Mouse (Mus musculus) gonadal fat pad, adult 2 months (tissue): Measurements from ENCODE around the gene Dck. TPM values are rescaled to one million over a fixed set of nuclear protein-coding genes. Genes with fewer than 3 reads are reported as not detected.
"Not testable (repeated sequence)": the region's sequence is repeated elsewhere in the genome, so short reads cannot be mapped to it uniquely, and the experiment has no call there.

Source experiments
- DNase-seq: peaks from one replicate; pipeline ENCODE4 v3.0.0-alpha.2; 2012; ENCODE audit warnings: low read depth
- polyA plus RNA-seq: library from polyadenylated mRNA; depleted of rRNA; stranded (reverse); fragments of >200 nt; gene quantifications from 2 replicates; pipeline ENCODE4 v1.2.3, GENCODE M21; 2012; rRNA removed

The Dck gene
- 3.0 and 3.7 TPM in 2 replicates for polyA plus RNA-seq

DNA sequence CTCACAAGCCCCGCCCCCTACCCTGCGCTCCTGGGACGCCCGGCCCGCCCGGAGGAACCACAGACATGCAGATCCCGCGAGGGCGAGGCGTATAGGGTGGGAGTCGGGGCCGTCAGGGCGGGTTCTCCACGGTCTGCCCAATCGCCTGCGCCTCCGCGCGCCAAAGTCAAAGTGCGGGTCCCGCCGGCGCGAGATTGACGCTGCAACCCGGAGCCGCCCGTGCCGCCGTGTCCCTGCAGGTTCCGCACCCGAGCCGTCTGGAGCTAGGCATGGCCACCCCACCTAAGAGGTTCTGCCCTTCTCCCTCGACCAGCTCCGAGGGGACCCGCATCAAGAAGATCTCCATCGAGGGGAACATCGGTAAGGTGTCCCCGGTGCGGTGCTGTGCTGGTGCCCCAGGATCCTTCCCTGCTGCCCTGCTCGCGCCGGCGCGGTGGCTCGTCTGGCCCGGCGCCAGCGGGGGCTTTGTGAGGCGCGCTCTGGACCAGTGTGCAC, at the start of gene Dck:
TSS of gene Dck (plus strand) at position 10 of the 495 bp plus-strand sequence.
- DNase-seq: no peak

DNA sequence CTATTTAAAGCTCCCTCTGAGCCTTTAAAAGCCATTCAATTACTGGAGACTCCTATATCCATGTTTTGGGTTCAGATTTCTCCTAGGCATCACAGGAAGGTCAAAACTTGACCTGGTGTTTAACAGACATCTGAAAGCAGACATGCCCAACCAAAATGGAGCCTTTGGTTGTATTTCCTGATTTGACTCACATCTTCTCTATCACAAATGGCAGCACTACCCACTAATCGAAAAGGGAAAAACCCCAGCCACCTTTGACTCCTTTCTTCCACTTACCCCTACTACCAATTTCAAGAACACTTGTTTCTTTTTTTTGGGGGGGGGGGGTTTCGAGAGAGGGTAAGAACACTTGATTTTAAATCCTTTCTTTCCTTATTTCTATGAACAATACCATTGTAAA, 47.8 kb upstream of the Dck start:
- no peak for DNase-seq

DNA sequence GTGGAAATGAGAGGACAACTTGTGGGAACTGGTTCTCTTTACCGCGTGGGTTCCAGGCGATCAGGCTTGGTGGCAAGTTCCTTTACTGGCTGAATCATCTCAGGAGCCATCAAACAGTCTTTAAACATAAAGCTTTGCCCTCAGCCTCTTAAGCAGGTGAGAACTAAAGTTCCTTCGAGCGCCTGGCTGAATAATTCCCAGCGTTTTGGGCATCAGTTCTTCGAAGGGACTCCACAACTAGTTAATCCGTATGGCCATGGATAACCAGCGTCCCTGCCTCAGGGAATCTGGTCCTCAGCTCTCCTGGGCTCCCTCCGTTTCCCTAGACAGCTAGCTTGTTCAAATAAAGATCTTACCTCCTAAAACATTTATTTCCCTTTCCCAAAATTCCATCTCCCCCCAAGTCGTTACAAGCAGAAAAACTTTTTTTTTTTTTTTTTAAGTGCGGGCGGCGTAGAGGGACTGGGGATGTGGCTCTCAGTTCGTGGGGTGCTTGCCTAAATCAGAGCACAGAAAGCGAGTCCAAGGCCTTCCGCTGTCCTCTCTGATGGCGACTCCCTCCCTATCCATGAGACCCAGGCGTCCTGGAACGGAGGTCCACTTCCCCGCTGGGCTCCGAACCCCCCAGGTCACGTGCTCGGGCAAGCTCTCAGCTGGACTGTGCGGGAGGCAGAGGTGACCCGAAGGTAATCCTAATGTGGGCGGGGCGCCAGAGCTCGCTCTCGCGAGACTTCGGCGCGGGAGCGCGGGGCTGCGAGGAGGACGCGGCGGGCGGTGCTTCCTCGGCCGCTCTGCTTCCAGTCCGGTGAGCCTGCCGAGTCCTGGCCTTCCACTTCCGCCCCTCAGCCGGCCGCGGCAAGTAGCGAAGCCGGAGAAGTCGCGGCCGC, 44.4 kb upstream of the Dck start, which contains the start of gene Mob1b:
TSS of gene Mob1b (plus strand) at position 740 of the 887 bp plus-strand sequence.
- peak; percentile 46 for DNase-seq

DNA sequence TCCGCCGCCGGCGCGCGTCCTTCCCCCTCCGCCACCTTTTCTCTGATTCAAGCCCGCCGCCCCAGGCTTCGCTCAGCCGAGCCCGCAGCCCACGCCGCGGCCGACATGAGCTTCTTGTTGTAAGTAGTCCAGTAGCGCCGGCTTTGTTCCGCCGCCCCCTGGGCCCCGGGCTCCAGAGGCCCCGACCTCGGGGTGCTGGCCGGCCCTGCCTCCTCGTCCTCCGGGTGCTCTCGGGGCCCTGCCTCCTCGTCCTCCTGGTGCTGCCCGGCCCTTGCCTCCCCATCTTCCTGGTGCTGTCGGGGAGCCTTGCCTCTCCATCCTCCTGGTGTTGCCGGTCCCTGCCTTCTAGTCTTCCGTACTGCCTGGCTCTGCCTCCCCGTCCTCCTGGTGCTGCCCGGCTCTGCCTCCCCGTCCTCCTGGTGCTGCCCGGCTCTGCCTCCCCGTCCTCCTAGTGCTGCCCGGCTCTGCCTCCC, 43.8 kb upstream of the Dck start:
- DNase-seq: no peak

DNA sequence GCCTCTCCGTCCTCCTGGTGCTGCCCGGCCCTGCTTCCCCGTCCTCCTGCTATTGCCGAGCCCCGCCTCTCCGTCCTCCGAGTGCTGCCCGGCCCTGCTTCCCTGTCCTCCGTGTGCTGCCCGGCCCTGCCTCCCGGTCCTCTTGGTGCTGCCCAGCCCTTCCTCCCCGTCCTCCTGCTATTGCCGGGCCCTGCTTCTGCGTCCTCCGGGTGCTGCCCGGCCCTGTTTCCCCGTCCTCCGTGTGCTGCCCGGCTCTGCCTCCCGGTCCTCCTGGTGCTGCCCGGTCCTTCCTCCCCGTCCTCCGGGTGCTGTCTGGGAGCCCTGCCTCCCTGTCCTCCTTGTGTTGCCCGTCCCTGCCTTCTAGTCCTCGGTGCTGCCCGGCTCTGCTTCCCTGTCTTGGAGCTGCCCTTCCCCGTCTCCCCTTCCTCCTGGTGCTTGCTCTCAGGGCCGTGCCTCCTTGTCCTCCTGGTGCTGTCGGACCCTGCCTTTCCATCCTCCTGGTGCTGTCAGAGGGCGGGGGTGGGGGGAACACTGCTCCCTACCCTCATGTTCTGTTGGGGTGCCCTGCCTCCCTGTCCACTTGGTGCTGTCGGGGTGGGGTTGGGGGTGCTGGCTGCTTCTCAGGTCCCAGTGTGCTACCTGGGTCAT, 43.1 kb upstream of the Dck start:
- DNase-seq: no peak

DNA sequence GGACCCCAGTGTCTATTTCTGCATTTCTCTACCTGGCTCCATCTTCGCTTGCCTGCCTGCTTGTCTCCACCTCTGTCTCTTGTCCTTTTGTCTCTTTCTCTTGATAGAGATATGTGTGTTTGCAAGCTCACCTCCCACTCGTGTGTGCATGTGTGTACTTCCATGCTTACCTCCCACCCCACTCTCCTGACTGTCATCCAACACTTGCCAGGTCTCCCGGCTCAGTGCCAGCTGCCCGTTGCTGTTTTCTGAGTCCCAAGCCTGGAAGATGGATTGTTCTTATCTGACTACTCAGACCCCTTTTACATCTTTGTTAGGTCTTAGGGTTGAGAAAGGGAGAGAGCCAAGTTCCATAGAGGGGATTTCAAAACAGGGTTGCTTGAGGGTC, 42.6 kb upstream of the Dck start:
- no peak for DNase-seq

DNA sequence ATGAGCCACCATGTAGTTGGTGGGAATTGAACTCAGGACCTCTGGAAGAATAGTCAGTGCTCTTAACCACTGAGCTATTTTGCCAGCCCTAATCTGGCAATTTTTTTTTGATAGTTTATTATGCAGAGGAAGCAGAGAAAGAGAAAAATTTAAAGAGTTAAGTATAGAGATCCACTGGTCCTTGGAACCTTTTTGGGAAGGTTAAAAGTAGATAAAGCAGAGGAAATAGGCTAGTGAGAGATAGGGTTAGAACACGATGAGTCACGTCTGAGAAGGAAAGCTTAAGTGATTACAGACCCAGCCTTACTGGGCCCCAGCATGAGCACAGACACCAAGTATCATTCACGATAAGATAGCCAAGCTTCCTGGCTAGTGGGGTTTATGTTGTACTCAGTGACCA, 40.8 kb upstream of the Dck start:
- no peak for DNase-seq

DNA sequence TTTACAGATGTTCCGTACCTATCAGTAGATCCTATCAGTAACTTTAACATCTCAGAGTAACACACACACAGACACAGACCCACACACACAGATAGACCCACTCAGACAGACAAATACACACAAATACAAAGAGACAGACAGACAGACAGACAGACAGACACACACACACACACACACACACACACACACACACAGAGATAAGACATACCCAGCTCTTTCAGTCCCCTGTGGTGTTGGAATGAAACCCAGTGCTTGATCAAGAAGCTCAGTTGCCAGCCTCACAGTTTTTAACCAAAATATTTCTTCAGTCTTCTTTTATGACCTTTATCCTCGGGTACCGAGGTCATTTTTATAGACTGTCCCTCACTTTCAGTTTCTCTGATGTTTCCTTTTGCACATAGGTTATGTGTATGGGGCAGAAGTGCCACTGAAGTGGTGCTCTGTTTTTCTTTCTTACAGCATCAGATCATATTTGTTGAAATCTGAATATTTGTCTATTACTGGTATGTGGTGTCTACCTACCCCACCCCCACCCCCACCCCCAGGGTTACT, 37.1 kb upstream of the Dck start:
- no peak for DNase-seq

DNA sequence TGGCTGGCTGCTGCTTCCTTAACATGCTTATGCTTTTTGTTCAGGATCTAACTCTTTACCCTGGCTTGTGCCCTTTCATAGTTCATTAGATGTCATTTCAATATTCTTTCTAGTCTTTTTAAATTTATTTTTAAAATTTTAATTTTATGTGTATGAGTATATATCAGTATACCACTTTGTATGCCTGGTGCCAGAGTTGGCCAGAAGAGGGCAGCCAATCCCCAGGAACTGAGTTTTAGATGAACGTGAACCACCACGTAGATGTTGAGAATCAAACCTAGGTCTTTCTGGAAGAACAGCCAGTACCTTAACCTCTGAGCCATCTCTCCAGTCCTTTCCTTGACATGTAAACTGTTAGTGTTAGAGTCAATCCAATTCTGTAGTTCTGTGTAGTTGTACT, 30.0 kb upstream of the Dck start:
- no peak for DNase-seq

DNA sequence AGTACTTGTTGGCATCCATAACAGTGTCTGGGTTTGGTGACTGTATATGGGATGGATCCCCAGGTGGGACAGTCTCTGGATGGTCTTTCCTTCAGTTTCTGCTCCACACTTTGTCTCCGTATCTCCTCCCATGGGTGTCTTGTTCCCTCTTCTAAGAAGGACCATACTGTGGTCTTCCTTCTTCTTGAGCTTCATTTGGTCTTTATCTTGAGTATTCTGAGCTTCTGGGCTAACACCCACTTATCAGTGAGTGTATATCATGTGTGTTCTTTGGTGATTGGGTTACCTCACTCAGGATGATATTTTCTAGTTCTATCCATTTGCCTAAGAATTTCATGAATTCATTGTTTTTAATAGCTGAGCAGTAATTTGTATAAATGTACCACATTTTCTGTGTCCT, 23.7 kb upstream of the Dck start:
- not testable (repeated sequence) for DNase-seq

DNA sequence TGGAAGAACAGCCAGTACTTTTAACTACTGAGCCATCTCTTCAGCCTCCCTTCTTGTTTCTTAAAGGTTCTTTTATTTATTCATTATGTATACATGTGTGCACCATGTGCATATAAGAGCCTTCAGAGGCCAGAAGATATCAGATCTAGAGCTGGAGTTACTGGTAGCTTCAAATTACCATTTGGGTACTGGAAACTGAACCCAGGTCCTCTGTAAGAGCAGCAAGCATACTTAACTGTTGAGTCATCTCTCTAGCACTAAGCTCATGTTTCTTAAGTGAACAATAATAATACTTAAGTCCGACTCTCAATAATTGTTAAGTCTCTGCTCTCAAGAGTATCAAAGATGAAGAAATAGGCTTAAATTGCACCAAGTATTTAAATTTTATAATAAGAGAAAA, 17.0 kb upstream of the Dck start:
- DNase-seq: no peak

DNA sequence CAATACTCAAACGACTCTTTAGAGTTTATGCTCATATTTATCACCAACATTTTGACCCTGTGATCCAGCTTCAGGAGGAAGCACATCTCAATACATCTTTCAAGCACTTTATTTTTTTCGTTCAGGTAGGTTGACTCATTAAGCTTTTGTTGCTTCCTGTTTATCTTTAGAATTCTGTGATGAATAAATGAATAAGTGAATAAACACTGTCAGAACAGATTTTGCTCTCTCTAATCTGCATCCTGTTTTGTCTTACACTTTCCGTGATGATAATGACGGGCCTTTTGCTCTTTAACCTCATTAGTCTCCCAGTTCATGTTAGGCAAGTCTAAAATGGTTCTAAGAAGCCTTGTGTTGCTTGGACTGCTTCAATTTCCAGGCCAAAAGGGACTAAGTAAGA, 11.6 kb upstream of the Dck start:
- no peak for DNase-seq

DNA sequence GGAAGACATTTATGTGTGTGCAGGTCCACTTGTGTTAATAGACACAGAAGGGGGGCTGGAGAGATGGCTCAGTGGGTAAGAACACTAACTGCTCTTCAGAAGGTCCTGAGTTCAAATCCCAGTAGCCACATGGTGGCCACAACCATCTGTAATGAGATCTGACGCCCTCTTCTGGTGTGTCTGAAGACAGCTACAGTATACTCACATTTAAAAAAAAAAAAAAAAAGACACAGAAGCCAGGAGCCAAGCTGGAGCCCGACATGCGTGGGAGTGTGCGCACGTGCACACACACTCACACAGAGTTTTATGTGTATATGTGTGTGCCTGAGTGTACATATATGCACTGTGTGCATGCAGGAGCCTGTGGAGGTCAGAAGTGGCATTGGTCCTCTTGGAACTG, 2.2 kb upstream of the Dck start:
- no peak for DNase-seq

DNA sequence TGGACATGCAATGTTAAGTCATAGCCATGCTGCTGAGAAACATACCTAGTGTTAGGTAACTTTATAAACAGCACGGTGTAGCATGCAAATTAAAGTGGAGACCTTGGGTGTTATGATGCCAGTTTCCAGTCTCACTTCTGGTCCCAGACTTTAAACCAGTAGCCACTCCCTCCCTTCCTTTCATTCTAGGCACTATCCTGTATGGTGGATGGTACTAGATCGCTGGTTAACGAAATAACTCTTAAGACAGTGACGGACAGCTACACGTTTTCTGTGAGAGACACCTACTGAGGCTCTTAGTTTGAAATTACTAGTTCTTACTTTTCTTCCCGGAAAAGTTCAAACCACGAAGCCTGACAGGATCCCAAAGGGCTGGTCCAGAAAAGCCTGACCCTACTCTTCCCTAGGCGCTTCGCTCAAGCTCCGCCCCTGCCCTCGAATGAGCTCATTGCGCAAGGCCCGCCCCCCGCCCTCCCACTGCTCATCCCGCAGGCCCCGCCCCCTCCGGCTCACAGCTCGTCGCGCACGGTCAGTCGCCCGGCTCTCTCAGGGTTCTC, 288 bp upstream of the Dck start:
- peak; percentile 44 for DNase-seq

DNA sequence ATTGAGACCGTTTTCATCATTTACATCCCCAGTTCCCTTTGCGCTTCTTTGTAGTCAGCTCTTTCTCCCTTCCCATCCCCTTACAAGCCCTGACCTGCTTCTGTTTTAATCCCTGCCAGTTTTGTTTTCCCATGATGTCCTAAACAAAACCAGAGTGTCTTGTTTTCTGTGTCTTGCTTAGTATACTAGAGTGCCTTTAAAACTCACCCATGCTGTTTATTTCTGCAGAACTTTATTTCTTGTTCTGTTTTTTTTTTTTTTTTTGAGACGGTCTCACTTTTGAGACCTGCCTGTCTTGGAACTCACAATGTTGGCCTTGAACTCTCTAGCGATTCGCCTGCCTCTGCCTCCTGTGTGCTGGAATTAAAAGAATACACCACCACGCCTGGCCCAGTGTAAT, 791 bp downstream of the Dck start:
- no peak for DNase-seq

DNA sequence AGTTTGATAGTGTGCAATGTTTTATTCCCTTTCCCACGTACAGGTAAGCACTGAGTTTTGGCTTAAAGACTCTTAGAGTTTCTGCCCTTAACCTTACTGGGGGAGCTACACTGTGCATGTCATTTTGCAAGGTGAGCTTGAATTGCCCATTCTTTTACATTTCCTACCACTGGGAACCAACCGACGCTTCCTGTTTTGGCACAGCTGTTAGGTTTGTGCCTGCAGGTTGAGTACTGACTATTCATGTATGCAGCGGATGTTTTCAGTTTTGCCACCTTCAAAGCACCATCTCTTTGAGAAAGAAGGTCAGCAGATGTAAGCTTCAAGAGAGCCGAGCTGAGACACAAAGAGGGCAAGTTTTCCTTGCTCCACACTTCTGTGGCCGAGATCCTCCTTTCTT, 1.3 kb downstream of the Dck start:
- DNase-seq: no peak

DNA sequence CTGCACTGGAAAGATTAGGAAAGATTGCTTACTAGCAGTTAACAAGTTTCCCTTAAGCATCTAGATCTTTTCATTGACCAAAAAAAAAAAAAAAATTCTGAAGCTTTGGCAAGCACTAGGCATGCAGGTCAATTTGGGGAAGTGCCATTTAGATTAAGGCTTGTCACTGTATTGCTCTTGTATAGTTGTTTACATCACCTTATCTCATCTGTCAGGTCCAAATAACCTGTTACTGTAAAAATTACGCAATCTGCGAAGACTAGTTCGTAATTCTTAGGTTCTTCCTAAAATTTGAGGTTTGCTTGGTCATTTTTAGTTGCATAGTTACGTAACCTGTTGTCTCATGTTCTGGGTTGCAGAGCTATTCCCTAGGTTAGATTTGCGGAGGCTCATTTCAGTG, 2.1 kb downstream of the Dck start:
- DNase-seq: no peak

DNA sequence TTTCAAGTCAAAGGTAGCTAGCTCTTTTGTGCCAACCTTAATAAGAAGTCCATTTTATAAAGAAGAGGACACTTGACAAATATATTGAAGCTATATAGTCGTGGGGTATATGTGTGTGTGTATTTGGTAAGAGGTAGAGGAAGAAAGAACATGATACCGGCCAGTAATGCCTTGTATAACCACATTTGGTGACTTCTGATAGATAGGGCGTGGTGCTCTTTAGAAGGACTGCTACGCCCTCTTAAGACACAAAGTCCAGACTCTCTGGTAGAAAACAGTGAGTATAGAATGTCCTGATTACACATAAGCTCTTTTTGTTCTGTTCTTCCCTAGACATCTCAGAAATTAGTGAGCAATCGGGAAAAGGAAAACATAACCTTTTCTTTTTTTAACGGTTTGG, 3.4 kb downstream of the Dck start:
- DNase-seq: no peak

DNA sequence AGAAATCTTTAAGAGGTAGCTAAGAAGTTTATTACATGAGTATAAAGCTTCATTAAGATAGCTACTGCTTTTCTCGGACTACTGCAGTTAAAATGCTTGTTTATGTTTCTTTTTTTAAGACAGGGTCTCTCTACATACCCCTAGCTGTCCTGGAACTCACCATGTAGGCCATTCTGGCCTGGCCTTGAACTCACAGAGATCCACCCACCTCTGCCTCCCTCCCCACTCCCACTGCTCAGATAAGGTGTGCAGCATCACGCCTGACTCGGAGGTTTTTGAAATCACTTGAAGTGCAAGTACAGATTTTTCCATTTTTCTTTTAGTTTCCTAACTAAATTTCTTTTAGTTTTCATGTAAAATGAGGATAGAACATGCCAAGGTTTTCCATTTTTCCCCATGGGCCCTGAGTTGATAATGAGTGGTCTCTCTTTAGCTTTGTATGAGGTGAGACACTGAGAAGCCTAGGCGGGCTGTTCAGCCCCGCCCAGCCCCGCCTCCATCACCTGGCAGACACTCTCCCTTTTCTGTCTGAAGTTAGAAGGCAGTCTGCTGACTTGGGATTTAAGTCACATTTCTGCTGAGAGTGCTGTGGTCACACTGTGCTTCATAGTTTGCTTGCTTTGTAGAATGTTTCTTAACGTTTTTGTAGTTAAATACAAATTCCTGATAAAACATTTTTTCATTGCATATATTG, 17.4 kb downstream of the Dck start:
- no peak for DNase-seq

DNA sequence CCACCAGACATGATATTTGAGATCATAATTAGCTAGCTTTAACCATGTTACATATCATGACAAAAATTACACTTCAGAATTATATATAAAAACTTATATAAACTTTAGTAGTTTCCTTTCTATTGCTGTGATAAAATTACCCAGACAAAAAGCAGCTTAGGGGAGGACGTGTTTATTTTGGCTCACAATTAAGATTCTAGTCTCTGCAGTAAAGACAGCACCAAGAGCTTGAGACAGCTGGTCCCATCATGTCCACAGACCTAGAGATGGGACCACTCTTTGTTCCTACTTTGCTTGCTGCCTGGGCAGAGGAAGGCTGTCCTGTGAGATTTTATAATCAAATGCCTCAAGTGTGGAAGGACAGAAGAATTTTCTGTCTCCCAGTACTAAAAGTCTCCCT, 20.3 kb downstream of the Dck start:
- no peak for DNase-seq

DNA sequence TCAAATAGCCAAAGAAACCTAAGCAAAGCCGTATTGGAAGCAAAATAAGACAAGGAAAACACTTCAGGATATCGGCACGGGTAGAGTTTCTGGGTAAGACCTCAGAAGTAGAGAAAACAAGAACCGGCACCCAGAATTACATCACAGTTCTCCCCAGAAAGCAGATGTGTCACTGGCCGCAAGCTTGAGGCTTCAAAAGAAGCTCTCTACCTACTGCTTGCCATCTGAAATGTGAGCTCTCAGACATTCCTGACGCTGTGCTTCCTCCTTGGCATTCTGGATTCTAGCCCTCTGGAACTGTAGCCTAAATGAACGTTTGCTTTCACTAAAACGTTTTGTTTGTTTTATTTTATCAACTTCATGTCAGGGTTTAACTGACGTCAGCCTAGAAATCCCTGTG, 25.9 kb downstream of the Dck start:
- DNase-seq: no peak
